Mouse (Mus musculus): Measurements from ENCODE around the gene Orc5. TPM values are rescaled to one million over a fixed set of nuclear protein-coding genes. Genes with fewer than 3 reads are reported as not detected.

The Orc5 gene
- 10 to 100 TPM; 21.4 to 23.6 (median 21.7) TPM for total RNA-seq (2022)

GRCm38 (mm10) chr5:22550033-22550551 is at the start of gene Orc5:
Gene Orc5 (minus strand): TSS chr5:22550429.
- DNase-seq (ENCODE audit: low spot score in 2 of 2), result peak; percentile 79 to 89

DNA sequence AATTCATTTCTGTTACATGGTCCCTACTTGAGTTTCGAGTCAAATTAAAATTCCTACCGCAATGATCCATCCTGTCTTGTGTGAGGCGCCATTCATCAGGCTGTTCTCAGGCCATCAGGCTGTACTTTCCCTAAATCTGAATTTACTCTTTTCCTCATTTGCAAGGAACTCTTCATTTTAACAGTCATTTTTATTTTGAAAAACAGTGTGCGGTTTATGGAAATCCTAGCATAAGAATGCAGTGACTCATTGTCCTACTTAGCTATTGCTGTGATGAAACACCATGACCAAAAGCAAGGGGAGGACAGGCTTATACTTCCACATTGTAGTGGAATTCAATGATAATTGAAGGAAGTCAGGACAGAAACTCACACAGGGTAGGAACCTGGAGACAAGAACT is 46.8 kb upstream of the Orc5 start:
- no peak for DNase-seq (ENCODE audit: low spot score in 2 of 2)

- no peak for DNase-seq (ENCODE audit: low spot score in 2 of 2)
Measured at GRCm38 (mm10) chr5:22589370-22589966, 39.2 kb upstream of the Orc5 start.

DNA sequence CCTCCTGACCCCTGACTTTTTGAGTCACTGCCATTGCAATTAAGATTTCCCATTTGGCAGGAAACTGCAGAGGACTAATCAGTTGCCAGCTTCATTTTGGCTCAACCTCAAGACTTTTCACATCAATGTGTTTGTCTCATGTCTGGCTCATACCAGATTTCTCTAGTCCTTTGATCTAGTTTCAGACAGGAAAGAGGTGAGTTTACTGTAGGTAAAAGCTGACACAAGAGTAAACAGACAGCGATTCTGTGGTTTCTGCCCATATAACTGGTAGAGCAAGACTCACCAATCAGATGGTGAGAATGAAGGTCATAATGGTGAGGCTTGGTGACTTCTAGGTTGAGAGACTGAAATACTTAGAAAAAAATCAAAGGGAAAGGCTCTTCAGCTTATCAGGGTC is 37.3 kb upstream of the Orc5 start:
- DNase-seq (ENCODE audit: low spot score in 2 of 2), result no peak

- no peak for DNase-seq (ENCODE audit: low spot score in 2 of 2)
Measured at GRCm38 (mm10) chr5:22584556-22584955, 34.3 kb upstream of the Orc5 start.

- DNase-seq (ENCODE audit: low spot score in 2 of 2), result no peak
Measured at GRCm38 (mm10) chr5:22578011-22578410, 27.8 kb upstream of the Orc5 start.

- DNase-seq (ENCODE audit: low spot score in 2 of 2), result no peak
Measured at GRCm38 (mm10) chr5:22574751-22575150, 24.5 kb upstream of the Orc5 start.

DNA sequence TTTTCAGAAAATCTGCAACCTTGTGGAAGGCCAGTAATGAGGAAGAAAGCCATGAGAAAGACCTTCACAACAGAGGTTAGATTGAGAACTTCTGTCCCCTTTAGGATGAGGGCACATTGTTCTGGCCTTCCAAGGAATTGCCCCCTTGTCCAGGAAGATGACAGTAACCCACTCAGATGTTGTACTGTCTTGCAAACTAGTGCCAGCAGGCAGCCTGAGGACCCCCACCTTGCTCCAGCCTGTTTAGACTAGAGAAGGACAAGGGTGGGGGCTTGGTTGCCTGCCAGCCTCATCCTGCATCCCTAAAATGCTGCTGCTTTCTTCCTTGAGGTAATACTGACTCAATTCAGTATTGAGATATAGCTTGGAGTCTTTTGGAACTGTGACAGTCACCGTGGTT is 23.9 kb upstream of the Orc5 start:
- no peak for DNase-seq (ENCODE audit: low spot score in 2 of 2)

DNA sequence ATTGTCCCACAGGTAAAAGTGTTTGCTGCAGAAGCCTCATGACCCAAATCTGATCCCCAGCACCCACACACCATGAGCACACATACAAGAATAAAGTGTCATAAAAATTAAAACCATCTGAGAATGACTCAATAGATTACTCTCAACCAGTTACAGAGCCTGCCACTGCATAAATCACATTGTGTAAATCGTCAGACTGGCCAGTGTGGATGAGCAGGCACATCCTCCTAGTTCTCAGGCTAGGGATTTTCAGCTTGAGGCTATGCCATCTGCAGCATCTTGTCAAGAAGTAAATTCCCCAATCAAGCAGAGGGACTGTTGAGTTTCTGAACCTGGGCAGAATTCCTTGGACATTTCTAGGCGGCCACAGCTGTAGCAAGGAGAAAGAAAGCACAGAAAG is 23.5 kb upstream of the Orc5 start:
- DNase-seq (ENCODE audit: low spot score in 2 of 2), result no peak

GRCm38 (mm10) chr5:22572881-22573280 is 22.7 kb upstream of the Orc5 start:
- DNase-seq (ENCODE audit: low spot score in 2 of 2), result no peak

DNA sequence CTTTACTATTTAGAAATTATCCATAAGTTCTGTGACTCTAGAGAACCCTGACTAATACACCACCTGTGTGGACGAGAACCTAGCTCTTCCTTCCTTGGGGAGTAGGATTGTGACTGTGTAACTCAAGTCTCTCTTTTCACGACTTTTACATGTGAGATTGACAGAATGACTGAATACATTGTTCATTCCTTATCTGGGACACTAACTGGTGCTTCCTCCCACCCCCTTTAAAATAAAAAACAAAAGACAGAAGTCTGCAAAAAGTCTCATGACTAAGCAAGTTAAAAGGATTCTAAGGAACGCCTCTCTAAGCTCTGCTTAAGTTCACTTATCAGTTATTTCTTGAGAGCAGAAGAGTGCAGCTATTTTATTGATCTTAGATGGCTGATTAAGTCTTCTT is 22.2 kb upstream of the Orc5 start:
- no peak for DNase-seq (ENCODE audit: low spot score in 2 of 2)

GRCm38 (mm10) chr5:22565708-22566107 is 15.5 kb upstream of the Orc5 start:
- DNase-seq (ENCODE audit: low spot score in 2 of 2), result no peak

- DNase-seq (ENCODE audit: low spot score in 2 of 2), result no peak
Measured at GRCm38 (mm10) chr5:22559801-22560200, 9.6 kb upstream of the Orc5 start.

GRCm38 (mm10) chr5:22557491-22558113 is 7.4 kb upstream of the Orc5 start:
- no peak for DNase-seq (ENCODE audit: low spot score in 2 of 2)

DNA sequence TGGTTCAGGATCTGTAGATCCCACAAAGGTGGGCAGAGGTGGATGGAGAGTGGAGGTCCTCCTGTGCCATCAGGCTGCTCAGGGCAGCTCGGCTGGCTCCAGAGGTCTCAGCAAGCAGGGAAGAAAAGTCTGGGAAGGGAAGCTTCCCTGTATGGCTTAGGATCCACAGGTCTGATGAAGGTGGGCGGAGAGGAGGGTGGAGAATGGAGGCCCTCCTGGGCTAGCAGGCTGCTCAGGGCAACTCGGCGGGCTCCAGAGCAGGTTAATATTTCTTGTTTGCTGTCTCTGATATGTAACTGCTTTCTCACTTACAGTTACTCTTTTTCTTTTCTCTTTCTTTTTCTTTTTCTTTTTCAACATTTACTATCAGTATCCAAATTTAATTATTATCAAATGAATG is 6.5 kb upstream of the Orc5 start:
- no peak for DNase-seq (ENCODE audit: low spot score in 2 of 2)

DNA sequence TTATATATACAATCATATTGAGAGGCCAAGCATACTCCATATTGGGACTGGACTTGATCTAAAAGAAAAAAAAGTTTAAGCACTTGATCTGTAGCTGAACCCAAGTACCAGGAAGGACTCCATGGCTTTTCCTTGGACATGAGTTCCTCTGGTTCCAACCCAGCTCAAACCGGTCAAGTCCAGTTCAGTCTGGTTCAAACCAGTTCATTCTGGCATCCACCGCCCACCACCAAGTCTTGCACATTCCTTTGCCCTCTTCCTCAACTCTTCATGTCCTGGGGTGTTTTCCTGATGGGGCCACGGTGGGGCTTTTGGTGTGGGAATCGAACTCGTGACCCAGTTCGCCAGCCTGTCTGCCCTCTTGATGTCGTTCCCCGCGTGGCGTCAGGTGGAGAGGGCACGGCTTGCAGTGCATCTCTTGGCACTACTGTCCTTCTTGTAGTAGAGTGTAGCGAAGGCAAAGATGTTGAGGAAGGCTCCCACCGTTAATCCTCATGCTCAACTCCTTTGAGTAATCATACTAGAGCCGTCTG is 2.1 kb upstream of the Orc5 start:
- no peak for DNase-seq (ENCODE audit: low spot score in 2 of 2)

DNA sequence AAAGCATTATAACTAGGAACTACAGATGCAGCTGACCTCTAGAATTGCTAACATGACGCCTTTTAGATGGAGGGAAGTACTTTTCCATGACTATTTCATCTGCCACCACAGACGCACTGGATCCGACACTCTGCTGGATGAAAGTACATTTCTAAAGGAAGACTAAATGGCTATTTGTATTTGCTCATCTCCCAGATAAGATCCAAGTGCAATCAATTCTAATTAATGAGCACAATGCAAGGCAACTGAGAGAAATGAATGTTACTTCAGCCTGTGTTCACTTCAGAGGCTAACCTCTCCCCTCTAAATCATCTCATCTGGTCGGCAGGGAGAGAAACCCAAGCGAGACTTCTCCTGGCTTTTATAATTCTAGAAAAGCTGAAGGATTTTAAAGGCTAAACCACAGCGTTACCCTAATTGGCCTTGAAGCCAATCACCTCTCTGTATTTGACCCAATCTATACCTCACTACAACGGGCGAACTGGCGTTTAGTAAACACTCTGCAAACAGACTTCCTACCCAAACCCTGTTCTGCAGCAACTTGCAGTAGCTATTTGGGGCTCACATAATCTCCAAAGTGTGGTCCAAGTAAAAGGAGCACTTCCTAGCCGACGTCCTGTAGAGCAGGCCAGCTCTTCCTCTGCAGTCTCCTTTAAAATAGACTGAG is 730 bp downstream of the Orc5 start:
- no peak for DNase-seq (ENCODE audit: low spot score in 2 of 2)

DNA sequence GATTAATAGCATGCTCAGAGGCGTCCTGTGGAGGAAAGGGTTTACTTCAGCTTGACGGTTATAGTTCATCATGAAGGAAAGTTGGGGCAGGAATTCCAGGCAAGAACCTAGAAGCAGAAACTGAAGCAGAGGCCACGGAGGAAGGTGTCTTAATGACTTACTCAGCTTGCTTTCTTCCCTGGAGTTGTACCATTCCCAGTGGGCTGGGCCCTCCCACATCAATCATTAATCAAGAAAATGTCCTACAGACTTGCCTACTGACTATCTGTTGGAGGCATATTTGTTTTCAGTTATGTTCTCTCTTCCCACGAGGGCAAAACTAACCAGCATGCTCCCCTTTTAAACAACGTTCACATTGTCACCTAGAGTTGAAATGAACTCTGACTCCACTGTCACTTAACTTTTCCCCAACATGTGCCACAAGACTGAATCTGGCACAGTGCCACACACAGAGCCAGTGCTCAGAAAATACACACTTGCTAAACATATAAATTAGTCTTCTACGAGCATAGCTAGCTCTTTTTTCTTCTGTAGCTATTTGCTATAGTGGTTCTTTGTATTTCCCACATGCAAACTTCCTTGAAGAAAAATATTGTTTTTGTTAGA is 1.6 kb downstream of the Orc5 start:
- DNase-seq (ENCODE audit: low spot score in 2 of 2), result no peak

DNA sequence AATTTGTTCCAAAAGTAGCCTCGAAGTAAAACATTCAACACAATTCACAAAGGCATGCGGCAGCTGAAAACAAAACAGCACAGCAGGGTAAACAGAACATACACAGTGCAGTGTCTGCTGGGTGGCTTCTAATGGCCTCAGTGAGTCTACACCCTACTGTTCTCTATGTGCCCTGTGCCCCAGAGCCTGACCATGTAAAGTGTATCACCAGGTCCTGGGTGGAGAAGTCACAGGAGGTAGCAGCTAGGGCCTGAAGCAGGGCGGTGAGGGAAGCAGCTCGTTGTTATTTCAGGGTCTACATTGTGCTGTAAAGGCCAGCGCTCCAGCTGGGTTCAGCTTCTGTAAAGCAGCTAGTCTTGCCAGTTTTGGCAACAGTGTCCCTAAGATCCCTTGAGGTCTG is 3.7 kb downstream of the Orc5 start:
- no peak for DNase-seq (ENCODE audit: low spot score in 2 of 2)

DNA sequence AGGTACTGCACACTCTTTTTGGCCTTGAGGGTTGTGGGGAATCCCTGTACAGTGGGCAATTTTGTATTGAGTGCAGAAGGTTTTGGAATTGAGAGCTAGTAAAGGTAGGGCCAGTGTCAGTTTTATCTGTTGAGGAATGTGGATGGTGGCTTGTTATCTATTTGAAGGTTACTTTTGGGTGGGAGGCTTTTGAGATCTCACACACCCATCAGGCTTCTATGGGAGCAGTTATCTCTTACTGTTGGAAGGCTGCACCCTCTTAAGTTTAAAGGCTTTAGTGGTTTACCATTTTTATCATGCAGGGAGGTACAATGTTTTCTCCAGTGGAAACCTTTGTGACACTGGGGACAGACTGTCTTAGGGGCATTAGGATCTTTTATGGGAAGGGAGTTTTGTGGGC is 4.9 kb downstream of the Orc5 start:
- DNase-seq (ENCODE audit: low spot score in 2 of 2), result no peak

DNA sequence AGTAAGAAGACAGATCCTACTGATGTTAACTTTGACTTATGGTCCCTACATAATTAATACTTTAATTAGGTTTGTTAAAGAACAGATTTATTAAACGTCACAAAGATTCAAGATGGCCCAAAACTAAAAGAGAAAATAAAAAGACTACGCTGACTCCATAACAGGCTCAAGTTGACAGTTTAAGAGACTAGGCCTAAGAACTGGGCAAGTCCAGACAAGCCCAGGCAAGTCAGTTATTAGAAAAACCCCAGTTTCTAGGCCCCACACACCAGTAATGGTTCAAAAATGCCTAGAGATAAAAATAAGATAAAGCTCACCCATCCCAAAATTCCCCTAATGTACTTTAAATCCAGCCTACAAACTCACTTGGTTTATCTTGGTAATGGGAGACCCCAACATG is 7.6 kb downstream of the Orc5 start:
- DNase-seq (ENCODE audit: low spot score in 2 of 2), result no peak

DNA sequence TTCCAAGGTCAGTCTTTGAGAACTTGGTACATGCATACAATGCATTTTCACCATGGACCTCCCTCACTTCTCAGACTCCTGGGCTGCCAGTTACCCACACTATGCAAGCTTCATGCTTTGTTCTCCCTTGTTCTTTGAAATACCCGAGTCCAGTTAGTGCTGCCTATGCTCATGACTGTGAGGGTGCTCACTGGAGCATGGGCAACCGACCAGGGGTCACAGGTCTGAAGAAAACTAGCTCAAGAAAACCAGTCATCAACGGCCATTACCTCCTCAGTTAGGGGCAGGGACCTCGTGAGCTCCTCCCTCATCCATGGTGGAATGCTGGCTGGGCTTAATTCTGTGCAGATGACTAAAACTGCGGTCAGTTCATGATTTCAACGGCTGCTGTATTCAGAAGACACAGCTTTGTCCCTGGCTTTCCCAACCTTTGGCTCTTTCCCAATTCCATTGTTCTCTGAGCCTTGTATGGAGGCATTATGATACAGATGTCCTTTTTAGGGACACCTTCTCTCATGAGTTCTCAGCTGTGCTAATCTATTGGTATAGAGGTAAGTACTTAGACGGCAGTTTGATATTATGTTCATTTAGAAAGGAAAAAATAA is 11.1 kb downstream of the Orc5 start:
- DNase-seq (ENCODE audit: low spot score in 2 of 2), result no peak
